Mouse (Mus musculus): ENCODE data around the gene Swsap1.

DNA sequence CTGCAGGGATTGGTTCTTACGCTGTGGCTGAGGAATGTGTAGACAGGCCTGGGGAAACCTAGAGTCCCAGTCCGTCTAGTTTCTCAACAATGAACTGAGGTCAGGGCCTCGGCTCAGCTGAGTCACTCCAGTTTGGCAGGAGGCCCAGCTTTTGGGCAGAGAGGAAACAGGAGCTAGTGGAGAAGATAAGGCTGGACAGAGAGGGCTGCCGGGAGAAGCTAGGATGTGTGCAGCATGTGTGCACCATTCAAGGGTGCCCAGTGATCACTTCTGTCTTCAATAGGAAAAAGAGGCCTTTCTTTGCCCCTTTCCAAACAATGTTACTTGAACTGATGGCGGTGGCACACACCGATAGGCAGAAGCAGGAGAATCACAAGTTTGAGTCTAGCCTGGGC is 31.5 kb upstream of the Swsap1 start:
- TF ChIP-seq CTCF (IDR thresholded peaks at IDR 0.05; ENCODE audit: extremely low read depth, insufficient read depth, low read length), result no peak
- TF ChIP-seq POLR2A (IDR thresholded peaks at IDR 0.05; ENCODE audit: extremely low read depth, insufficient read depth, low read length), result no peak

All from cortical plate, adult 2 months (tissue).